Mouse (Mus musculus): ENCODE data around the gene Crnkl1. TPM values are rescaled to one million over a fixed set of nuclear protein-coding genes. Genes with fewer than 3 reads are reported as not detected.

Gene Crnkl1
- total and polyA plus RNA-seq, 2 experiments from 2014 or later = 12.3 to 15.1 TPM

DNA sequence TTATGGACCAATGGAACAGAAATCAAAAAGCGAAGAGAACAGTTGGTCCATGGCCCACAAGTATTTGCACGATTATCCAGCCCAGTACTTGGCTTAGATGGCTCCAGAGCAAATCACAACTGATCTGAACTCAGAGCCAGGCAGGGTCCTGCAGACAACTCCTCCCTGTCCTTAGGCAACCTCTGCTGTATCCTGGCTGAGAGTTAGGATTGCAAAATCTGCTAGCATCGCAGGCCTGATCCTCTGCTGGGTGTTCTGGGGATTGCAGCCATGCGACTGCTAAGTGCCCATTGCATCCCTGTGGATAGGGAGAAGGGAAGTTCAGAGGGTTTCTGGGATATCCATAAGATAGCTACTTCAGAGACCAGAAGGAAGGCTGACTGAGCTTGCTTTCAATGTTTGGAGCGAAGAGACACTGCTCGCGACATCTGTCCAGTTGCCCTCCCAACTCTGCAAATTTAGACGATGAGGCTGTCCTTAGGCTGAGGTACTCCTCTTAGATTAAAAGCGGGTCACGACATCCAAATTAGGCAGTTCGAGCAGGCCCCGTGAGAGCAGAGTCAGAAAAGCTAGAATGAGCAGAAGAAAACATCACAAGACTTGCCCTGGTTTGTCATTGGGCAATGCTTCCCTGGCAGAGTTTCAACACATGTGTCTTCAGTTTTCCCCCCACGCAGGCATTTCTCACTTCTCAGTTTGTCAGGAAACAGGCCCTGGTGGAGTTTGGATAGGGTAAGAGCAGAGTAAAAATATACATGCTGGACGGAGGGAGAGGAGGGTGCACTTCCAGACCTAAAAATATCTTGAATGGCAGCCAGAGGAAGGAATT lies 46.7 kb downstream of the Crnkl1 start:
- DNase-seq (ENCODE audit: low spot score) (peak; percentile 47), ATAC-seq (peak; percentile 55; the same call in 1 of the 2 replicates)
- H3K36me3 ChIP-seq (ENCODE audit: insufficient read depth, low read length) = peaks cover 8% of the 10 kb centered on the region; the same call in 1 of the 2 replicates
- H3K4me2 ChIP-seq (ENCODE audit: low read depth, low read length) = no peak overlapping the region
- WGBS = 63% methylated on average over 14 of the region's 14 CpGs
- no peak overlapping the region for H3K9ac ChIP-seq (replicated peaks; ENCODE audit: low read length)
- H3K4me3 ChIP-seq (ENCODE audit: low read length) = no peak overlapping the region
- TF ChIP-seq CTCF (IDR thresholded peaks at IDR 0.05; ENCODE audit: low read depth) = peak; percentile 71
- peak overlapping the region; percentile 29; the same call in 1 of the 2 replicates for H3K27ac ChIP-seq
- no peaks in the 10 kb centered on the region for H3K9me3 ChIP-seq (ENCODE audit: low read length)
- H3K4me1 ChIP-seq (ENCODE audit: insufficient read depth, low read length) = no peaks in the 10 kb centered on the region
- H3K27me3 ChIP-seq (ENCODE audit: insufficient read depth, low read length) = no peaks in the 10 kb centered on the region

DNA sequence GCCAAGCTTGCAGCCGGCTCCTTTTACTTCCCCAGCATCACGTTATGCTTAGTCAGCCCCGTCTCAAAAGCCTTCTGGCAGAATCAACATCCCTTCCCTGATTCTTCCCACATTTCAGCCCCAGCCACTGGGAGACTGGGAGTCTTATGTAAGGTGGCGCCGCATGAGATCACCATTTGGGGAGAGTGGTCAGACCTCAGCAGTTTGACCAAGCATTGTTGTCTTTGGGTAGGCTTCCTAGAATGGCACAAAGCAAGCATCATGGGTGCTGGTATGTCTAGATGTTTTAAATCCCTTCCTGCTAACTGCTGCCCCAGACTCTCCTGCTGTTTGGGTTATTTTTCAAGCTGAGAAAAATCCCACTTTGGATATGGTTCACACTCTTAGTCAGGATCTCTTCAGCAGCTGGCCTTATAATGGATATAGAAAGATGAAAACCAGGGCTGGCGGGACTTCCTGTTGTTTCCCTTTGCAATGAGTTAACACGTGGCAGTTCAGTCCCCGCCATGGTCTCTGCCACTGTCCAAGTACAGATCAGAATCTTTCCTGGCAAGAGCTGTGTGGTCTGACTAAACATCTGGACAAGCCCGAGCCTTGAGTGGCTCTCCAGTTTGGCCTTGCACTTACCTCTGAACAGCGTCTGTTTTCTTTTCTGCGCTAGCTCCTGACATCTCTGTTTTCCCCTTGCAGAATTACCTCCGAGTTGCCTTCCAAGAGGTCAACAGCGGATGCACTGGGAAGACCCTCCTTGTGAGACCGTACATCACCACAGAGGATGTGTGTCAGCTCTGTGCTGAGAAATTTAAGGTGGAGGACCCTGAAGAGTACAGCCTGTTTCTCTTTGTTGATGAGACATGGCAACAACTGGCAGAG lies 49.7 kb downstream of the Crnkl1 start:
- no peak for DNase-seq (ENCODE audit: low spot score)
- Histone ChIP-seq H3K27ac (peak overlapping the region; percentile 20; the same call in 1 of the 2 replicates), H3K4me2 (ENCODE audit: low read depth, low read length) (no peak overlapping the region), H3K4me1 (ENCODE audit: insufficient read depth, low read length) (no peaks in the 10 kb centered on the region), H3K9ac (replicated peaks; ENCODE audit: low read length) (no peak overlapping the region), H3K4me3 (ENCODE audit: low read length) (no peak overlapping the region), H3K36me3 (ENCODE audit: insufficient read depth, low read length) (peaks cover 8% of the 10 kb centered on the region; the same call in 1 of the 2 replicates), H3K9me3 (ENCODE audit: low read length) (no peaks in the 10 kb centered on the region), H3K27me3 (ENCODE audit: insufficient read depth, low read length) (no peaks in the 10 kb centered on the region)
- TF ChIP-seq CTCF (IDR thresholded peaks at IDR 0.05; ENCODE audit: low read depth) = no peak
- WGBS = 72% methylated on average over 14 of the region's 14 CpGs
- ATAC-seq = no peak

- Histone ChIP-seq H3K36me3 (ENCODE audit: insufficient read depth, low read length) (peaks cover 8% of the 10 kb centered on the region; the same call in 1 of the 2 replicates), H3K4me3 (ENCODE audit: low read length) (no peak overlapping the region), H3K9me3 (ENCODE audit: low read length) (no peaks in the 10 kb centered on the region), H3K27ac (peak overlapping the region; percentile 20), H3K9ac (replicated peaks; ENCODE audit: low read length) (no peak overlapping the region), H3K27me3 (ENCODE audit: insufficient read depth, low read length) (no peaks in the 10 kb centered on the region), H3K4me2 (ENCODE audit: low read depth, low read length) (no peak overlapping the region), H3K4me1 (ENCODE audit: insufficient read depth, low read length) (no peaks in the 10 kb centered on the region)
- DNase-seq (ENCODE audit: low spot score) = no peak
- no peak for TF ChIP-seq CTCF (IDR thresholded peaks at IDR 0.05; ENCODE audit: low read depth)
- WGBS = 46% methylated on average over 17 of the region's 17 CpGs
- no peak for ATAC-seq
Observed at GRCm38 (mm10) chr2:145884036-145884912, 50.5 kb downstream of the Crnkl1 start.

- 14% methylated on average over 2 of the region's 2 CpGs for WGBS
- TF ChIP-seq CTCF (IDR thresholded peaks at IDR 0.05; ENCODE audit: low read depth) = peak; percentile 75
Observed at GRCm38 (mm10) chr2:145882398-145882797, 52.4 kb downstream of the Crnkl1 start.

GRCm38 (mm10) chr2:145881932-145882331 lies 52.9 kb downstream of the Crnkl1 start:
- no peaks in the 10 kb centered on the region for H3K9me3 ChIP-seq (ENCODE audit: low read length)
- DNase-seq (ENCODE audit: low spot score) = no peak
- H3K36me3 ChIP-seq (ENCODE audit: insufficient read depth, low read length) = peaks cover 13% of the 10 kb centered on the region; the same call in 1 of the 2 replicates
- no peak overlapping the region for H3K4me3 ChIP-seq (ENCODE audit: low read length)
- H3K9ac ChIP-seq (replicated peaks; ENCODE audit: low read length) = no peak overlapping the region
- H3K27ac ChIP-seq = no peak overlapping the region
- ATAC-seq = no peak
- H3K4me2 ChIP-seq (ENCODE audit: low read depth, low read length) = no peak overlapping the region
- WGBS = 65% methylated on average over 5 of the region's 5 CpGs
- no peaks in the 10 kb centered on the region for H3K27me3 ChIP-seq (ENCODE audit: insufficient read depth, low read length)
- H3K4me1 ChIP-seq (ENCODE audit: insufficient read depth, low read length) = no peaks in the 10 kb centered on the region
- no peak for TF ChIP-seq CTCF (IDR thresholded peaks at IDR 0.05; ENCODE audit: low read depth)

More at GRCm38 (mm10) chr2:145882398-145882797, 52.4 kb downstream of the Crnkl1 start:
- Histone ChIP-seq H3K9me3 (ENCODE audit: low read length) (no peaks in the 10 kb centered on the region), H3K4me2 (ENCODE audit: low read depth, low read length) (no peak overlapping the region), H3K27me3 (ENCODE audit: insufficient read depth, low read length) (no peaks in the 10 kb centered on the region), H3K9ac (replicated peaks; ENCODE audit: low read length) (no peak overlapping the region), H3K4me3 (ENCODE audit: low read length) (no peak overlapping the region), H3K4me1 (ENCODE audit: insufficient read depth, low read length) (no peaks in the 10 kb centered on the region), H3K27ac (no peak overlapping the region), H3K36me3 (ENCODE audit: insufficient read depth, low read length) (peaks cover 13% of the 10 kb centered on the region; the same call in 1 of the 2 replicates)
- DNase-seq (ENCODE audit: low spot score) (peak; percentile 66), ATAC-seq (no peak)

Measured in hindbrain, postnatal 0 days (tissue).